Comparison of ENCODE assay signal across 9 mouse cellular contexts in the genomic region with DNA sequence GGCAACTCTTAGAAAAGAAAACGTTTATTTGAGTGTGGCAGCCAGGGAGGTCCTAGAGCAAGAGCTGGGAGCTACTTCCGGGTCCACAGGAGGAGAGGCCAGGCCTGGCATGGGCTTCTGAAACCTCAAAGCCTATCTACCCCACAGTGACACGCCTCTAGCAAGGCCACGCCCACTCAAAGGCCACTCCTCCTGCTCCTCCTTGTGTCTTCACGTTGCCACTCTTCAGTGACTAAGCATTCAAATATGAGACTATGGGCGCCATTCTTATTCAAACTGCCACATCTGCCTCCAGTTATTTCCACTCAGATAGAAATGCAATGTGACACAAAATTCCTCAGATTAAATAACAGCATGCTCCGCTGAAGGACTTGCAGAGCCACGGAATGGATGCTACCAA. TPM values are rescaled to one million over a fixed set of nuclear protein-coding genes. Genes with fewer than 3 reads are reported as not detected.
DNase-seq lines count a peak whose midpoint lies in the region; ATAC-seq and TF ChIP-seq lines count a peak whose summit lies in the region.
"Had no signal": no experiment of that assay in that cellular context is flagged by ENCODE, and none has a peak within 500 bp of the region (broad histone marks: within the 10 kb centered on the region; RNA-seq: fewer than 3 reads in every experiment).

No protein-coding gene starts in this region.

- 13% methylated on average over 8 of the region's 8 CpGs for whole genome bisulfite sequencing in forebrain, embryonic 10.5 days
- WGBS in forebrain, postnatal 0 days: 17% methylated on average over 8 of the region's 8 CpGs
- 15% methylated on average over 8 of the region's 8 CpGs for WGBS in forebrain, embryonic 12.5 days

- peak; percentile 39 for DNase-seq in forebrain, embryonic 10.5 days (ENCODE audit: extremely low spot score, low spot score)
- no peak for DNase-seq in forebrain, postnatal 0 days
- DNase-seq in NIH3T3 (ENCODE audit: low read depth): peak; percentile 99
- DNase-seq in kidney, postnatal 10 days: peak; percentile 51
- peak; percentile 52 for DNase-seq in mesoderm, embryonic 11.5 days (ENCODE audit: low read depth, low spot score)
- peak; percentile 79 for DNase-seq in thymus, postnatal 0 days (ENCODE audit: low spot score)
- DNase-seq in urinary bladder, postnatal 25 days (ENCODE audit: low spot score): no peak

- no peak overlapping the region for H3K9ac ChIP-seq in forebrain, postnatal 0 days
- no peak overlapping the region for H3K9ac ChIP-seq in forebrain, embryonic 12.5 days

- no peak overlapping the region for H3K4me2 ChIP-seq in forebrain, postnatal 0 days (ENCODE audit: low read depth)
- 0 out of 2 replicates have a peak overlapping the region, but pooled peaks have one; percentile 0 for H3K4me2 ChIP-seq in forebrain, embryonic 12.5 days

- peak overlapping the region; percentile 69 for H3K27ac ChIP-seq in forebrain, embryonic 10.5 days
- no peak overlapping the region for H3K27ac ChIP-seq in forebrain, postnatal 0 days (ENCODE audit: low read depth, low read length)
- no peak overlapping the region for H3K27ac ChIP-seq in forebrain, embryonic 12.5 days

- no peaks in the 10 kb centered on the region for H3K27me3 ChIP-seq in forebrain, embryonic 10.5 days (ENCODE audit: poor library complexity, severe bottlenecking)
- no peaks in the 10 kb centered on the region for H3K27me3 ChIP-seq in forebrain, postnatal 0 days (ENCODE audit: insufficient read depth, low read length)
- no peaks in the 10 kb centered on the region for H3K27me3 ChIP-seq in forebrain, embryonic 12.5 days
- H3K27me3 ChIP-seq: Patski had no signal

- H3K36me3 ChIP-seq in forebrain, embryonic 10.5 days (replicated peaks): peaks cover 19% of the 10 kb centered on the region
- no peaks in the 10 kb centered on the region; the same call in 1 of the 2 replicates for H3K36me3 ChIP-seq in forebrain, postnatal 0 days (ENCODE audit: insufficient read depth)
- H3K36me3 ChIP-seq in forebrain, embryonic 12.5 days (replicated peaks): peaks cover 4% of the 10 kb centered on the region; the same call in 1 of the 2 replicates

- ATAC-seq in forebrain, postnatal 0 days: no peak
- peak; percentile 63; the same call in 1 of the 2 replicates for ATAC-seq in forebrain, embryonic 12.5 days (ENCODE audit: low FRiP score)
- ATAC-seq: Patski had no signal

- no peak for TF ChIP-seq CTCF in forebrain, postnatal 0 days (IDR thresholded peaks at IDR 0.05; ENCODE audit: low read depth)

- no peaks in the 10 kb centered on the region; the same call in 1 of the 2 replicates for H3K9me3 ChIP-seq in forebrain, embryonic 10.5 days
- H3K9me3 ChIP-seq in forebrain, postnatal 0 days (ENCODE audit: low read length): no peaks in the 10 kb centered on the region
- H3K9me3 ChIP-seq in forebrain, embryonic 12.5 days: no peaks in the 10 kb centered on the region

- H3K4me3 ChIP-seq in forebrain, embryonic 10.5 days: peak overlapping the region; percentile 24; the same call in 1 of the 2 replicates
- H3K4me3 ChIP-seq in forebrain, postnatal 0 days (ENCODE audit: low read depth, low read length): no peak overlapping the region
- H3K4me3 ChIP-seq in forebrain, embryonic 12.5 days (replicated peaks): no peak overlapping the region

- peaks cover 18% of the 10 kb centered on the region for H3K4me1 ChIP-seq in forebrain, embryonic 10.5 days
- H3K4me1 ChIP-seq in forebrain, postnatal 0 days (ENCODE audit: insufficient read depth): no peaks in the 10 kb centered on the region
- peaks cover 12% of the 10 kb centered on the region for H3K4me1 ChIP-seq in forebrain, embryonic 12.5 days

RNA-seq across cellular contexts. Expression of a gene that starts 9.2 kb away (rescaled TPM):
- 37.0 and 38.8 TPM in 2 replicates for polyA plus RNA-seq in forebrain, embryonic 10.5 days (2016; fragmentation: Nextera tagmentation; extraction: Ambion mirVana)
- 18.9 and 19.1 TPM in 2 replicates for total RNA-seq in forebrain, postnatal 0 days (2014; rRNA removed)
- polyA plus RNA-seq in forebrain, postnatal 0 days (2015; fragmentation: Nextera tagmentation; extraction: Ambion mirVana): 19.6 and 24.8 TPM in 2 replicates
- 48.1 and 51.2 TPM in 2 replicates for polyA plus RNA-seq in forebrain, embryonic 12.5 days (2016; fragmentation: Nextera tagmentation; extraction: Ambion mirVana)
- polyA plus RNA-seq in thymus, postnatal 0 days (2015; fragmentation: Nextera tagmentation; extraction: Ambion mirVana): 32.6 and 43.5 TPM in 2 replicates

RNA-seq across cellular contexts. Expression of a gene that starts 45.1 kb away (rescaled TPM):
- polyA plus RNA-seq in forebrain, embryonic 10.5 days (2016; fragmentation: Nextera tagmentation; extraction: Ambion mirVana): 278 and 287 TPM in 2 replicates
- total RNA-seq in forebrain, postnatal 0 days (2014; rRNA removed): 221 and 223 TPM in 2 replicates
- 268 and 315 TPM in 2 replicates for polyA plus RNA-seq in forebrain, postnatal 0 days (2015; fragmentation: Nextera tagmentation; extraction: Ambion mirVana)
- polyA plus RNA-seq in forebrain, embryonic 12.5 days (2016; fragmentation: Nextera tagmentation; extraction: Ambion mirVana): 305 and 322 TPM in 2 replicates
- 239 and 240 TPM in 2 replicates for polyA plus RNA-seq in thymus, postnatal 0 days (2015; fragmentation: Nextera tagmentation; extraction: Ambion mirVana)

Comparison
In these comparisons a context has a peak if more than half of its experiments do, and no peak if none do; other contexts are left out.
1. DNase-seq: peak in forebrain, embryonic 10.5 days (single experiment), NIH3T3 (single experiment), kidney, postnatal 10 days (single experiment), mesoderm, embryonic 11.5 days (single experiment) and thymus, postnatal 0 days (single experiment); none in forebrain, postnatal 0 days (single experiment) and urinary bladder, postnatal 25 days (single experiment).